Mouse (Mus musculus): ENCODE results near the gene Filip1l.

GRCm38 (mm10) chr16:57483503-57483902 is 130.6 kb downstream of the Filip1l start:
- TF ChIP-seq CTCF (IDR thresholded peaks at IDR 0.05; ENCODE audit: low read depth) (no peak), EP300 (optimal IDR thresholded peaks at IDR 0.05) (no peak)
